Mouse (Mus musculus): ENCODE results near the gene Col4a3bp. TPM values are rescaled to one million over a fixed set of nuclear protein-coding genes. Genes with fewer than 3 reads are reported as not detected.

Gene Col4a3bp
- 47.4 TPM for polyA plus RNA-seq (2017; shearing (Covaris generic))

GRCm38 (mm10) chr13:96542081-96542889 lies at the start of gene Col4a3bp, which contains the start of gene Polk:
TSS of gene Col4a3bp (plus strand) at chr13:96542618.
TSS of gene Polk (minus strand) at chr13:96542579.

GRCm38 (mm10) chr13:96670406-96671077 lies 128.1 kb downstream of the Col4a3bp start, which contains the start of gene Hmgcr:
TSS of gene Hmgcr (minus strand) at chr13:96670936.

Other genes starting within 250 kb of the Col4a3bp start
- gene Poc5, start 154.3 kb upstream of the Col4a3bp start, polyA plus RNA-seq (2017; shearing (Covaris generic)), result 20.2 TPM
- gene Ankdd1b, start 71.4 kb upstream of the Col4a3bp start, polyA plus RNA-seq (2017; shearing (Covaris generic)), result not detected
- not detected for gene Gm17622, start 51.9 kb upstream of the Col4a3bp start, polyA plus RNA-seq (2017; shearing (Covaris generic))
- gene Polk, start within 50 bp of the Col4a3bp start, polyA plus RNA-seq (2017; shearing (Covaris generic)), result 12.3 TPM
- gene Hmgcr, start 128.3 kb downstream of the Col4a3bp start, polyA plus RNA-seq (2017; shearing (Covaris generic)), result 159 TPM
- not detected for gene Ankrd31, start 205.7 kb downstream of the Col4a3bp start, polyA plus RNA-seq (2017; shearing (Covaris generic))